ENCODE assay signal across 10 mouse cellular contexts in genomic region chr19:46863236-46863927, GRCm38 (mm10).
DNase-seq lines count a peak whose midpoint lies in the region; ATAC-seq and TF ChIP-seq lines count a peak whose summit lies in the region.
"Had no signal": no experiment of that assay in that cellular context is flagged by ENCODE, and none has a peak within 500 bp of the region (broad histone marks: within the 10 kb centered on the region; RNA-seq: fewer than 3 reads in every experiment).

No protein-coding gene starts in this region.

- peak; percentile 8 for DNase-seq in T-cell, adult 2 months (ENCODE audit: low spot score)
- DNase-seq in cerebellum, postnatal 10 days: peak; percentile 88
- DNase-seq in lung, postnatal 36 days: peak; percentile 65
- no peak for DNase-seq in thymus, postnatal 0 days (ENCODE audit: low spot score)
- DNase-seq: gastrocnemius, postnatal 25 days had no signal

- H3K79me2 ChIP-seq in C2C12 (ENCODE audit: control insufficient read depth, insufficient read depth): no peaks in the 10 kb centered on the region

- no peak overlapping the region for H3K27ac ChIP-seq in midbrain, embryonic 15.5 days
- H3K27ac ChIP-seq in kidney, embryonic 15.5 days: no peak overlapping the region
- H3K27ac ChIP-seq: embryonic facial prominence, embryonic 13.5 days; limb, embryonic 10.5 days had no signal

- no peak for TF ChIP-seq CTCF in C2C12 (IDR thresholded peaks at IDR 0.05; ENCODE audit: control insufficient read depth, insufficient read depth, insufficient read length)

- H3K36me3 ChIP-seq in C2C12 (ENCODE audit: control insufficient read depth, insufficient read depth): no peaks in the 10 kb centered on the region
- no peaks in the 10 kb centered on the region for H3K36me3 ChIP-seq in midbrain, embryonic 15.5 days (replicated peaks)
- no peaks in the 10 kb centered on the region for H3K36me3 ChIP-seq in kidney, embryonic 15.5 days
- H3K36me3 ChIP-seq: limb, embryonic 10.5 days had no signal

- no peak overlapping the region for H3K4me2 ChIP-seq in midbrain, embryonic 15.5 days
- no peak overlapping the region for H3K4me2 ChIP-seq in kidney, embryonic 15.5 days
- H3K4me2 ChIP-seq: embryonic facial prominence, embryonic 13.5 days had no signal

- ATAC-seq in midbrain, embryonic 15.5 days (replicated peaks): no peak
- no peak for ATAC-seq in kidney, embryonic 15.5 days (replicated peaks; ENCODE audit: low FRiP score)

- H3K4me3 ChIP-seq in C2C12 (ENCODE audit: insufficient read depth, poor library complexity, severe bottlenecking): no peak overlapping the region
- no peak overlapping the region for H3K4me3 ChIP-seq in midbrain, embryonic 15.5 days
- H3K4me3 ChIP-seq in kidney, embryonic 15.5 days (replicated peaks): no peak overlapping the region
- H3K4me3 ChIP-seq: embryonic facial prominence, embryonic 13.5 days; limb, embryonic 10.5 days had no signal

- no peaks in the 10 kb centered on the region for H3K79me3 ChIP-seq in C2C12 (ENCODE audit: low read depth)

- H3K27me3 ChIP-seq in C2C12 (ENCODE audit: control insufficient read depth, insufficient read depth, insufficient read length): no peaks in the 10 kb centered on the region
- no peaks in the 10 kb centered on the region for H3K27me3 ChIP-seq in midbrain, embryonic 15.5 days (replicated peaks)
- no peaks in the 10 kb centered on the region for H3K27me3 ChIP-seq in kidney, embryonic 15.5 days
- H3K27me3 ChIP-seq: embryonic facial prominence, embryonic 13.5 days had no signal

- no peak overlapping the region for H3ac ChIP-seq in C2C12 (ENCODE audit: control insufficient read depth, insufficient read length, low read depth)

- no peak overlapping the region for H3K9ac ChIP-seq in midbrain, embryonic 15.5 days
- no peak overlapping the region for H3K9ac ChIP-seq in kidney, embryonic 15.5 days
- H3K9ac ChIP-seq: embryonic facial prominence, embryonic 13.5 days had no signal

- H3K4me1 ChIP-seq in midbrain, embryonic 15.5 days: no peaks in the 10 kb centered on the region
- peaks cover 16% of the 10 kb centered on the region for H3K4me1 ChIP-seq in kidney, embryonic 15.5 days

- no peaks in the 10 kb centered on the region for H3K9me3 ChIP-seq in midbrain, embryonic 15.5 days
- H3K9me3 ChIP-seq in kidney, embryonic 15.5 days (replicated peaks): no peaks in the 10 kb centered on the region
- H3K9me3 ChIP-seq: embryonic facial prominence, embryonic 13.5 days; limb, embryonic 10.5 days had no signal

- WGBS in midbrain, embryonic 15.5 days: 86% methylated on average over 17 of the region's 17 CpGs
- 89% methylated on average over 17 of the region's 17 CpGs for WGBS in kidney, embryonic 15.5 days

TF ChIP-seq in C2C12, 6 proteins besides CTCF, POLR2A, EP300 and RAD21:
- TF ChIP-seq MYOG (IDR thresholded peaks at IDR 0.05; ENCODE audit: control insufficient read depth, extremely low read depth, insufficient read length) (no peak), MAX (IDR thresholded peaks at IDR 0.05) (peak; percentile 67), USF1 (IDR thresholded peaks at IDR 0.05; ENCODE audit: low read depth) (no peak), MYOD1 (IDR thresholded peaks at IDR 0.05; ENCODE audit: control insufficient read depth, insufficient read length, low read depth) (no peak), FOSL1 (IDR thresholded peaks at IDR 0.05; ENCODE audit: insufficient read depth, low read length, poor library complexity, severe bottlenecking) (peak; percentile 7), CEBPB (IDR thresholded peaks at IDR 0.05; ENCODE audit: low read depth) (peak; percentile 81)
